Mouse (Mus musculus) ES-Bruce4 (cell line): ENCODE results near the gene Cpa1.

ENCODE experiments used
- CTCF ChIP-seq: IDR thresholded peaks from one replicate; pipeline ENCODE4 v1.8.1; 2011; ENCODE audit warnings: low read depth, low read length
- EP300 ChIP-seq: IDR thresholded peaks from 2 replicates; pipeline ENCODE4 v1.6.1; 2011; ENCODE audit warnings: low read depth, low read length; ENCODE audit not compliant: insufficient read depth
- POLR2A ChIP-seq: IDR thresholded peaks from one replicate; pipeline ENCODE4 v1.8.1; 2011; ENCODE audit warnings: low read length; ENCODE audit not compliant: insufficient read depth

- TF ChIP-seq CTCF (no peak), EP300 (no peak), POLR2A (no peak)
Observed at GRCm38 (mm10) chr6:30594364-30594763, 44.7 kb upstream of the Cpa1 start.
